Mouse (Mus musculus): ENCODE data around the gene Grin3b. TPM values are rescaled to one million over a fixed set of nuclear protein-coding genes. Genes with fewer than 3 reads are reported as not detected.

Grin3b gene
- polyA plus RNA-seq, 1 experiment from 2014 or later, result 0.29 TPM

DNA sequence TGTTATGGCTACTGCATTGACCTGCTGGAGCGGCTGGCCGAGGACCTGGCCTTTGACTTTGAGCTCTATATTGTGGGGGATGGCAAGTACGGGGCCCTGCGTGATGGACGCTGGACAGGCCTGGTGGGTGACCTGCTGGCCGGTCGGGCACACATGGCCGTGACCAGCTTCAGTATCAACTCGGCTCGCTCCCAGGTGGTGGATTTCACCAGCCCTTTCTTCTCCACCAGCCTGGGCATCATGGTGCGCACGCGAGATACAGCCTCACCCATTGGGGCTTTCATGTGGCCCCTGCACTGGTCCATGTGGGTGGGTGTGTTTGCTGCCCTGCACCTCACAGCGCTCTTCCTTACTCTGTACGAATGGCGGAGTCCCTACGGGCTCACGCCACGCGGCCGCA is 3.6 kb downstream of the Grin3b start:
- peaks cover 24% of the 10 kb centered on the region for H3K27me3 ChIP-seq
- H3K36me3 ChIP-seq, result peaks cover 39% of the 10 kb centered on the region
- no peak overlapping the region for H3K9ac ChIP-seq
- H3K27ac ChIP-seq (replicated peaks), result no peak overlapping the region
- H3K4me1 ChIP-seq (replicated peaks), result peaks cover 8% of the 10 kb centered on the region
- no peak overlapping the region for H3K4me2 ChIP-seq
- no peaks in the 10 kb centered on the region for H3K9me3 ChIP-seq
- no peak for ATAC-seq (ENCODE audit: low FRiP score, low read depth)
- H3K4me3 ChIP-seq, result no peak overlapping the region
- 91% methylated on average over 21 of the region's 21 CpGs for WGBS

- Histone ChIP-seq H3K4me2 (no peak overlapping the region), H3K4me3 (no peak overlapping the region), H3K36me3 (peaks cover 42% of the 10 kb centered on the region), H3K4me1 (replicated peaks) (peaks cover 8% of the 10 kb centered on the region), H3K27ac (replicated peaks) (no peak overlapping the region), H3K27me3 (peaks cover 18% of the 10 kb centered on the region), H3K9me3 (no peaks in the 10 kb centered on the region), H3K9ac (no peak overlapping the region)
- ATAC-seq (ENCODE audit: low FRiP score, low read depth), result no peak
- WGBS, result 89% methylated on average over 8 of the region's 8 CpGs
Measured at GRCm38 (mm10) chr10:79974668-79975067, 4.2 kb downstream of the Grin3b start.

GRCm38 (mm10) chr10:79976071-79976721 is 5.7 kb downstream of the Grin3b start:
- Histone ChIP-seq H3K4me3 (no peak overlapping the region), H3K4me1 (replicated peaks) (peaks cover 3% of the 10 kb centered on the region; the same call in 1 of the 2 replicates), H3K4me2 (no peak overlapping the region), H3K9ac (no peak overlapping the region), H3K27ac (replicated peaks) (no peak overlapping the region), H3K27me3 (peaks cover 16% of the 10 kb centered on the region), H3K9me3 (no peaks in the 10 kb centered on the region), H3K36me3 (peaks cover 42% of the 10 kb centered on the region)
- 84% methylated on average over 28 of the region's 28 CpGs for WGBS
- ATAC-seq (ENCODE audit: low FRiP score, low read depth), result no peak

- H3K27ac ChIP-seq (replicated peaks), result no peak overlapping the region
- peaks cover 42% of the 10 kb centered on the region for H3K36me3 ChIP-seq
- H3K9me3 ChIP-seq, result no peaks in the 10 kb centered on the region
- no peak for ATAC-seq (ENCODE audit: low FRiP score, low read depth)
- H3K4me1 ChIP-seq (replicated peaks), result peaks cover 8% of the 10 kb centered on the region
- H3K4me3 ChIP-seq, result no peak overlapping the region
- peaks cover 12% of the 10 kb centered on the region for H3K27me3 ChIP-seq
- H3K9ac ChIP-seq, result no peak overlapping the region
- WGBS, result 76% methylated on average over 36 of the region's 36 CpGs
- no peak overlapping the region for H3K4me2 ChIP-seq
Measured at GRCm38 (mm10) chr10:79976722-79977107, 6.2 kb downstream of the Grin3b start.

DNA sequence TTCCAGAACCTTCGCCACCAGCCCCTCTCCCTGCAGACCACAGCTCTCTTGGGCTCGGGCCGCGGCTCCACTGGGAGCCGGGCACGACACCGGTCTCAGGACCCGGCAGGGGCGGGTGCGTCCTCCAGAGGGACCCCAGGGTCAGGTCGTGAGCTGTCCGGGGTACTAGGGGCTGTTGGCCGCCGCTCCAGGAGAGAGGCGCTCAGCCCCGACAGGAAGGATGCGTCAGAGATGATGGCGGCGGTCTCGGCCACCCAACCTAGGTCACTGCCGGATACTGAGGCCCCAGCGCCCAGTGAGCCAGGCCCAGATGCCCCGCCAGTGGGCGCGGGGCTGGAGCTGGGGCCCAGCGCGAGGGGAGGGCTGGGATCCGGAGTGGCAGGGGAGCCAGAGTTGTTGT is 6.8 kb downstream of the Grin3b start:
- WGBS, result 84% methylated on average over 27 of the region's 28 CpGs
- H3K36me3 ChIP-seq, result peaks cover 42% of the 10 kb centered on the region
- no peaks in the 10 kb centered on the region for H3K9me3 ChIP-seq
- no peak overlapping the region for H3K4me3 ChIP-seq
- H3K27me3 ChIP-seq, result peaks cover 7% of the 10 kb centered on the region; the same call in 1 of the 2 replicates
- no peak for ATAC-seq (ENCODE audit: low FRiP score, low read depth)
- H3K4me1 ChIP-seq (replicated peaks), result peaks cover 12% of the 10 kb centered on the region
- H3K9ac ChIP-seq, result no peak overlapping the region
- H3K4me2 ChIP-seq, result no peak overlapping the region
- H3K27ac ChIP-seq (replicated peaks), result no peak overlapping the region

DNA sequence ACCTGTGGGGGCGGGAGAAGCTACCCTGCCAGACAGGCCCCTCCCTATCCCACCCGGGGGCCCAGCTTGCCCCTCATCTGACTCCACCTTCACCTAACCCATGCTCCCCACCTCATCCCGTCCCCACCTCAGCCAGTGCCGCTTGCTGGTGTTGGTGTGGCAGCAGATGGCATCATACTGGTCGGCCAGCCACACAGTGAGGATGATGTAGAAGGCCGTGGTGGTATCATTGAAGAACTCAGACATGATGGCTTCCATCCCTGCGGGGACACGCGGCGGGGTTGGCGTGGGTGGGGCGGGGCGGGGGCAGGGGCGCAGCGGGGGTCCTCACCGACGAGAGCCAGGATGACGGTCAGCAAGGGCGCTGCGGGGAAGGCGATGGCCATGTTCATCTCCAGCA is 7.5 kb downstream of the Grin3b start:
- Histone ChIP-seq H3K27me3 (no peaks in the 10 kb centered on the region), H3K4me1 (replicated peaks) (peaks cover 19% of the 10 kb centered on the region), H3K27ac (replicated peaks) (no peak overlapping the region), H3K4me2 (no peak overlapping the region), H3K4me3 (no peak overlapping the region), H3K9ac (no peak overlapping the region), H3K36me3 (peaks cover 42% of the 10 kb centered on the region), H3K9me3 (no peaks in the 10 kb centered on the region)
- ATAC-seq (ENCODE audit: low FRiP score, low read depth), result no peak
- WGBS, result 97% methylated on average over 21 of the region's 21 CpGs

DNA sequence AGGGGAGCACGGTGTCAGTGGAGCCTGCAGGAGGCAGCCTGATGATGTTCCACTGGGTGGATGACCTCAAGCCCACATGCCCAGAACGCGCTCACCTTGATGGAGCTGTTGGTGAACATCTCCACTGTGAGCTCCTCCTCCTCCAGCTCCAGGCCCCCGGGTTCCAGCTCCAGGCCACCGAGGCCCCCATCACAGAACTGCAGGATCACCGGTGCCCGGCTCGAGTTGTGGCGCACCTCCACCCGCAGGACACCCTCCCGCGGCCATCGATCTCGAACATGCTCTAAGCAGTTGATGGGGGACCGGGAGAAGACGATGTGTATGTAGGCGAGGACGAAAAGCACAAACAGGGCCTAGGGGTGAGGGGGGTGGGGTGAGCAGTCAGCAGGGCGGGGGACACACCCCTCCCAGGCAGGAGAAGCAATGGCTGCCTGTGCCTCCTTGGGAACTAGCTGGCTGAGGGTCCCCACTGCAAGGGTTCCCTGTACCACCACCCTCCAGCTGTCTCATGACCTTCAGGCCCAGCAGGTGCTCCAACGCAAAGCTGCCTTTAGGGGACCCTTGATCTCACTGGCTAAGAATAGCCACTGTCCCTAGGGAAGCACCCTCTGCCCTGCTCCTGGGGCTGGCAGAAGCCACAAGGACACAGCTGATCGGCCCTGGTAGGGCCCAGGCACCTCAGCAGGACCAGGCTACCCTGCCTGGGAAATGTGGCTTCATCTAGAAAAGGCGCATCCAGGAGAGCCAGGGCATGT is 9.1 kb downstream of the Grin3b start:
- peaks cover 25% of the 10 kb centered on the region for H3K4me1 ChIP-seq (replicated peaks)
- no peak for ATAC-seq (ENCODE audit: low FRiP score, low read depth)
- H3K9ac ChIP-seq, result no peak overlapping the region
- no peak overlapping the region for H3K4me2 ChIP-seq
- no peak overlapping the region for H3K27ac ChIP-seq (replicated peaks)
- no peak overlapping the region for H3K4me3 ChIP-seq
- peaks cover 38% of the 10 kb centered on the region for H3K36me3 ChIP-seq
- no peaks in the 10 kb centered on the region for H3K27me3 ChIP-seq
- no peaks in the 10 kb centered on the region for H3K9me3 ChIP-seq
- 94% methylated on average over 22 of the region's 22 CpGs for WGBS

GRCm38 (mm10) chr10:79983205-79983604 is 12.7 kb downstream of the Grin3b start:
- 77% methylated on average over 5 of the region's 5 CpGs for WGBS
- peaks cover 10% of the 10 kb centered on the region; the same call in 1 of the 2 replicates for H3K36me3 ChIP-seq
- H3K9me3 ChIP-seq, result no peaks in the 10 kb centered on the region
- H3K4me3 ChIP-seq, result peak overlapping the region; percentile 56
- H3K4me2 ChIP-seq, result peak overlapping the region; percentile 96
- H3K27me3 ChIP-seq, result peaks cover 11% of the 10 kb centered on the region
- peaks cover 45% of the 10 kb centered on the region for H3K4me1 ChIP-seq (replicated peaks)
- peak overlapping the region; percentile 93 for H3K27ac ChIP-seq (replicated peaks)
- no peak for ATAC-seq (ENCODE audit: low FRiP score, low read depth)
- peak overlapping the region; percentile 84 for H3K9ac ChIP-seq

- Histone ChIP-seq H3K27ac (replicated peaks) (peak overlapping the region; percentile 93), H3K4me1 (replicated peaks) (peaks cover 50% of the 10 kb centered on the region), H3K9ac (peak overlapping the region; percentile 84), H3K27me3 (peaks cover 16% of the 10 kb centered on the region), H3K9me3 (no peaks in the 10 kb centered on the region), H3K4me2 (peak overlapping the region; percentile 96), H3K36me3 (peaks cover 6% of the 10 kb centered on the region; the same call in 1 of the 2 replicates), H3K4me3 (peak overlapping the region; percentile 56)
- no peak for ATAC-seq (ENCODE audit: low FRiP score, low read depth)
- 2% methylated on average over 8 of the region's 21 CpGs for WGBS
Measured at GRCm38 (mm10) chr10:79983670-79984069, 13.2 kb downstream of the Grin3b start.

DNA sequence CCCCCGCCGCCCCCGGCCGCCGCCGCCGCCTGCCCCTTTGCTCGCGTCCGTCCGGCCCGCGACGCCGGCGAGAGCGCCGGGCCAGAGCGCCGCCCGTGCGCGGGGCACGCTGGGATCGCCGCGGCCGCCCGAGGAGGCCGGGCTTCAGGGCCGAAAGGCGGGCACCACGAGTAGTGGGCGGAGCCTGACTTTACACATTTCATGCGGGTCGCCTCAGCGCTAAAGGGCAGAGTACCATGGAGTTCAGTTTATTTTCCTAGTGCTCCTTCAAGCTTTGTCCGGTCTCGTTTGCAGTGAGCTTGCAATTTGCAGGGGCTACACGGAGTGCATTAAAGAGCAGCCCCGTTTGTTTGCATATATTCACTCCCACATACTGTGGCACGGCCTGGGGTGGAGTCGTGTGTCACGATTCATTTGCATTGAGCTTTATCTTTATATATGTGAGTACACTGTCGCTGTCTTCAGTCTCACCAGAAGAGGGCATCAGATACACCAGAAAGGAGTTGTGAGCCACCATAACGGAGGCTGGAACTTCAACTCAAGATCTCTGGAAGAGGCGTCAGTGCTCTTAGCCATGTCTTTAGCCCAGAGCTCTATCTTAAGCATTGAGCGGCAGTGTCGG is 13.8 kb downstream of the Grin3b start, which contains the start of gene Tmem259:
Gene Tmem259 (minus strand): TSS at position 136 of the 622 bp plus-strand sequence.
- Histone ChIP-seq H3K27me3 (peaks cover 22% of the 10 kb centered on the region), H3K36me3 (peaks cover under 1% of the 10 kb centered on the region; the same call in 1 of the 2 replicates), H3K9ac (peak within 1 kb of the TSS; percentile 84), H3K9me3 (no peaks in the 10 kb centered on the region), H3K4me1 (replicated peaks) (peaks cover 54% of the 10 kb centered on the region), H3K4me2 (peak within 1 kb of the TSS; percentile 96), H3K4me3 (peak within 1 kb of the TSS; percentile 56), H3K27ac (replicated peaks) (peak within 1 kb of the TSS; percentile 93)
- ATAC-seq (ENCODE audit: low FRiP score, low read depth), result peak; percentile 83
- 0% methylated on average over 43 of the region's 49 CpGs for WGBS

DNA sequence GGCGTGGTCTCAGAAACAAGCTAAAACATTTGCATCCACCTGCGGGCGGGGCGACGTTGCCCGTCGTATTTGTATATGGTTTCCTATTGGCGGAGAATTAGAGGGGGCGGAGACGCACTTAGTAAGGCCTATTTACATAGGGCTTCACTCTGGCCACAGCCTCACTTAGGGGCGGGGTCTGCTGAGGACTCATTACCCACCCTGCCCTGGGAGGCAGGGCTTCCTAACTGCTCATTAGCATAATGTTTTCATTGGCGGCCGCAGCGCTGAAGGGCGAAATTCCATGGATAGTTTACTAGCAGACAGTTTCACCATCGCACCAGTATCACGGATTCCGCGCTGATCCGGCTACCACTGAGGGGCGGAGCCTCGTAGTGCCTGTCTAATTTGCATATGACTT is 14.4 kb downstream of the Grin3b start:
- ATAC-seq (ENCODE audit: low FRiP score, low read depth), result peak; percentile 94
- no peaks in the 10 kb centered on the region for H3K9me3 ChIP-seq
- H3K4me1 ChIP-seq (replicated peaks), result peaks cover 54% of the 10 kb centered on the region
- H3K4me2 ChIP-seq, result peak overlapping the region; percentile 96
- H3K27ac ChIP-seq (replicated peaks), result peak overlapping the region; percentile 93
- H3K4me3 ChIP-seq, result peak overlapping the region; percentile 56
- no peaks in the 10 kb centered on the region for H3K36me3 ChIP-seq
- peak overlapping the region; percentile 84 for H3K9ac ChIP-seq
- H3K27me3 ChIP-seq, result peaks cover 28% of the 10 kb centered on the region
- under 1% methylated on average over 22 of the region's 22 CpGs for whole genome bisulfite sequencing

Measured in hindbrain, embryonic 15.5 days (tissue).